Mouse (Mus musculus): ENCODE data around the gene Gm11634. TPM values are rescaled to one million over a fixed set of nuclear protein-coding genes. Genes with fewer than 3 reads are reported as not detected.
"Not testable (repeated sequence)": the region's sequence is repeated elsewhere in the genome, so short reads cannot be mapped to it uniquely, and the experiment has no call there.

Gene Gm11634
- total and polyA plus RNA-seq, 3 experiments: not detected

DNA sequence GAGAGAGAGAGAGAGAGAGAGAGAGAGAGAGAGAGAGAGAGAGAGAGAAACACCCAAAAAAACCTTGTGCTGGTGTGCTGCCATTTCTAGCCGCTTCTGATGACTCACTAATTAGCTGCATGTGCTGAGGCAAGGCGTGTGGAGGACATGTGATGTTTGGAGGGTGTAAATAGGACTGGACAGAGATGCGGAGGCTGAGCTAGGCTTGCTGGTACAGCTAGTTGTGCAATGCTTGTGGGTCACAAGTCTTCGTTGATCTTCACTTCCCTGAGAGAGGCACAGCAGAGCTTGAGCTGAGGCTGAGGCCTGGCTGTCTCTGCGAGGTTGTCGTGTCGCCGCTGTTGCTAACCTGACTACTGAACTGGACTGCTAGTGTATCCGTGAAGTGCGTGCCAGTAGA lies 11.4 kb downstream of the Gm11634 start:
- ATAC-seq (ENCODE audit: extremely low read depth, insufficient number of reproducible peaks, low FRiP score, poor library complexity, severe bottlenecking) (no peak), DNase-seq (ENCODE audit: low spot score) (no peak)
- no peaks in the 10 kb centered on the region for H3K9me3 ChIP-seq (replicated peaks)
- H3K4me1 ChIP-seq (ENCODE audit: insufficient read depth, low read depth, low read length): peaks cover 9% of the 10 kb centered on the region
- no peak overlapping the region for H3K4me3 ChIP-seq (ENCODE audit: low read depth, low read length)
- peaks cover 29% of the 10 kb centered on the region for H3K36me3 ChIP-seq (replicated peaks)
- no peak for TF ChIP-seq GATA2 (IDR thresholded peaks at IDR 0.05; ENCODE audit: borderline replicate concordance, low read depth, low read length)
- TF ChIP-seq GATA1 (IDR thresholded peaks at IDR 0.05; ENCODE audit: borderline replicate concordance, low read length): no peak
- TF ChIP-seq POLR2AphosphoS5 (IDR thresholded peaks at IDR 0.05; ENCODE audit: insufficient replicate concordance, low read depth, low read length): no peak
- no peak for TF ChIP-seq TAL1 (conservative IDR thresholded peaks at IDR 0.05; ENCODE audit: low read depth, low read length)
- no peak for TF ChIP-seq CTCF (IDR thresholded peaks at IDR 0.05; ENCODE audit: low read depth, low read length)
- no peaks in the 10 kb centered on the region for H3K27me3 ChIP-seq (ENCODE audit: insufficient read depth, low read length)

DNA sequence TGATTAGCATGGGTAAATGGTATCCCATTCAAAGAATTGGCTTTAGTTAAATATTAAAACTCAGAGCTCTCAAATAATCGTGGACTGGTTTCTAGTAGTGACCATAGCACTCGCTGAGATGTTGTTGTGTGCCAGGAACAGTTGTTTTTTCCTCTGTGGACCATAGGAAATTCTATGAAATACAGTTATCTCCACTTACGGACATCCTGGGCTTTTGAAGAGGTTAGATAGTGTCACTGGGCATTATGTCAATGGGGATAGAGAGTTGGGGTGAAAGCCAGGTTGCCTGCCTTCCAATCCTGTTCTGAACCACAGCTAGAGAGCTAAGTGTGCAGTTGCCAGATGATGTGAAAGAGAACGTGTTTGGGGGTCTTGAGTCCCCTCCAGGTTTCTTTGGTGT lies 13.3 kb downstream of the Gm11634 start:
- H3K36me3 ChIP-seq (replicated peaks): peaks cover 35% of the 10 kb centered on the region
- peaks cover 23% of the 10 kb centered on the region for H3K4me1 ChIP-seq (ENCODE audit: insufficient read depth, low read depth, low read length)
- no peak overlapping the region for H3K4me3 ChIP-seq (ENCODE audit: low read depth, low read length)
- no peak for ATAC-seq (ENCODE audit: extremely low read depth, insufficient number of reproducible peaks, low FRiP score, poor library complexity, severe bottlenecking)
- no peak for DNase-seq (ENCODE audit: low spot score)
- no peaks in the 10 kb centered on the region for H3K27me3 ChIP-seq (ENCODE audit: insufficient read depth, low read length)
- no peaks in the 10 kb centered on the region for H3K9me3 ChIP-seq (replicated peaks)
- TF ChIP-seq POLR2AphosphoS5 (IDR thresholded peaks at IDR 0.05; ENCODE audit: insufficient replicate concordance, low read depth, low read length) (no peak), GATA2 (IDR thresholded peaks at IDR 0.05; ENCODE audit: borderline replicate concordance, low read depth, low read length) (no peak), GATA1 (IDR thresholded peaks at IDR 0.05; ENCODE audit: borderline replicate concordance, low read length) (no peak), TAL1 (conservative IDR thresholded peaks at IDR 0.05; ENCODE audit: low read depth, low read length) (no peak)

DNA sequence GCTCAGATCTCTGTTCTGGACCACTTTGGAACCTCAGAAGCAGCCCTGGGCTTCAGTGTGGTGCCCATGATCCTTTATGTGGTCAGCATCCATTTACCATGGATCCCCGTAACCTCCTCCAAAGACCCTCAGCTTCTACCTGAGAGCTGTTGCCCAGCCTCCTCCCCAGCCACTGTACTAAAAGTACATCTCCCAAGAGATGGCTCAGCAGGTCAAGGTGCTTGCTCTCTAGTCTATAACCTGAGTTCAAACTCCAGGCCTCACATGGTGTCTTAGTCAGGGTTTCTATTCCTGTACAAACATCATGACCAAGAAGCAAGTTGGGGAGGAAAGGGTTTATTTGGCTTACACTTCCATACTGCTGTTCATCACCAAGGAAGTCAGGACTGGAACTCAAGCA lies 14.0 kb downstream of the Gm11634 start:
- not testable (repeated sequence) for ATAC-seq (ENCODE audit: extremely low read depth, insufficient number of reproducible peaks, low FRiP score, poor library complexity, severe bottlenecking); H3K9me3 ChIP-seq (replicated peaks); H3K27me3 ChIP-seq (ENCODE audit: insufficient read depth, low read length); H3K4me3 ChIP-seq (ENCODE audit: low read depth, low read length); DNase-seq (ENCODE audit: low spot score)
- peaks cover 24% of the 10 kb centered on the region for H3K4me1 ChIP-seq (ENCODE audit: insufficient read depth, low read depth, low read length)
- H3K36me3 ChIP-seq (replicated peaks): peaks cover 41% of the 10 kb centered on the region

DNA sequence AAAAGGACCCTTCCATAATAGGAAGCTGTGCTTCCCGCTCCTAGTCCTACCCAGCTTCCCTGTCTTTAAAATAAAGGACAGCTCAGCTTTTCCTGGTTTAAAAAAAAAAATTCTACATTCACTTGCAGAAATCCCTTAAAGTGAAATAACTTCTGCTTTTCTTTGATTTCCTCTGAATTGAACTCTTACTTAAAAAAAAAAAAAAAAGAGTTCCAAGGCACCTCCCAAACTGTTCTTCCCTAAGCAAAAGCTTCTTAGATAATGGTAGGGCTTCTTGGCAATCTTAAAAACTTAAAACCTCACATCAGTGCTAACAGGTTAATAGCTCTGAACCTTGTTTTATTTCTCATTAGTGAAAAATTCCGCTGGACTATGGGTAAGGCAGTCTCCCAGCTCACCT lies 15.9 kb downstream of the Gm11634 start:
- TF ChIP-seq POLR2AphosphoS5 (IDR thresholded peaks at IDR 0.05; ENCODE audit: insufficient replicate concordance, low read depth, low read length) (no peak), GATA2 (IDR thresholded peaks at IDR 0.05; ENCODE audit: borderline replicate concordance, low read depth, low read length) (no peak), TAL1 (conservative IDR thresholded peaks at IDR 0.05; ENCODE audit: low read depth, low read length) (no peak), CTCF (IDR thresholded peaks at IDR 0.05; ENCODE audit: low read depth, low read length) (no peak), GATA1 (IDR thresholded peaks at IDR 0.05; ENCODE audit: borderline replicate concordance, low read length) (no peak)
- Histone ChIP-seq H3K36me3 (replicated peaks) (peaks cover 53% of the 10 kb centered on the region), H3K4me3 (ENCODE audit: low read depth, low read length) (no peak overlapping the region), H3K27me3 (ENCODE audit: insufficient read depth, low read length) (no peaks in the 10 kb centered on the region), H3K9me3 (replicated peaks) (no peaks in the 10 kb centered on the region), H3K4me1 (ENCODE audit: insufficient read depth, low read depth, low read length) (peaks cover 19% of the 10 kb centered on the region)
- DNase-seq (ENCODE audit: low spot score) (no peak), ATAC-seq (ENCODE audit: extremely low read depth, insufficient number of reproducible peaks, low FRiP score, poor library complexity, severe bottlenecking) (no peak)

DNA sequence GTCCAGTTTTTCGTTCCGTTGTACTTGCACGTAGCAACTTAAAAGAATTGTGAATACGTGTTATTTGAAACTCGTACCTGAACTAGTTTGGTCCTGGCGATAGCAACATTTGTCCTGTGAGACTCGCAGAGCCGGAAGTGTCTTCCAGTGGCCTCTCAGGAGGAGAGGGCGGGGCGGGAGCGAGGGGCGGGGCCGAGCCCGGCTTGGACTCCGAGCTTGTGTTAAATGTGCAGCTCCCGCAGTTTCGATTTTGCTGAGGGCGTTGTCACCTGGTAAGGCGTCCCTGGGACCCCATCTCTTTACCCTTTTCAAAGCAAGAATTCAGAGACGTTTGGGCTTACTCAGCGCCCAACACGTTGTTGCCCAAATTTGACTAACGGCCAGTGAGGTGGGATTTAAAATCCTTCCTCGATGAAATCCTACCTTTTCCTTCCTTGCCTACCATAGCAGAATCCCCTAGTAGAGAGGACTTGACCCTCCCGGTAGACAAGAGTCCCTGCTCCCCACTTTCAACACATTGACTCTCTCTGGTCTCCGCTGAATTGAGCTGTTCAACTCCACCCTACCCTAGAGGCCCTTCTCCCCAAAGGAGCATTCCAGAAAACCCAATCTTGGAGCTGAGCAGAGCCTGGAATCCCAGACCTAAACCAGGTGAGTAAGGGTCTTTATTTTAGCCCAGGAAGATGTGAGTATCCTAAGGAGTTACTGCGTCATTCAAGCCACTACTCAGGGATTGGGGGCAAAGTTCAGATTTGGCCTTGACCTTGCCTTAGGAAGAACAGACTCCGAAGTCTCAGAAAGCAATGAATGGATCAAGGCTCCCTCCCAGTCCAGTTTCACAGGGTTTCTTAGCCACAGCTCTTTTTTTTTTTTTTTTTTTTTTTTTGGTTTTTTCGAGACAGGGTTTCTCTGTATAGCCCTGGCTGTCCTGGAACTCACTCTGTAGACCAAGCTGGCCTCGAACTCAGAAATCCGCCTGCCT lies 16.7 kb downstream of the Gm11634 start, which contains the start of gene Tmem106a:
Gene Tmem106a (plus strand): TSS at position 189 of the 982 bp plus-strand sequence.
- ATAC-seq (ENCODE audit: extremely low read depth, insufficient number of reproducible peaks, low FRiP score, poor library complexity, severe bottlenecking) (peak; percentile 57; the same call in 1 of the 2 replicates), DNase-seq (ENCODE audit: low spot score) (peak; percentile 70)
- TF ChIP-seq GATA2 (IDR thresholded peaks at IDR 0.05; ENCODE audit: borderline replicate concordance, low read depth, low read length): no peak
- TF ChIP-seq TAL1 (conservative IDR thresholded peaks at IDR 0.05; ENCODE audit: low read depth, low read length): no peak
- TF ChIP-seq GATA1 (IDR thresholded peaks at IDR 0.05; ENCODE audit: borderline replicate concordance, low read length): no peak
- TF ChIP-seq POLR2AphosphoS5 (IDR thresholded peaks at IDR 0.05; ENCODE audit: insufficient replicate concordance, low read depth, low read length): no peak
- TF ChIP-seq CTCF (IDR thresholded peaks at IDR 0.05; ENCODE audit: low read depth, low read length): no peak
- Histone ChIP-seq H3K9me3 (replicated peaks) (no peaks in the 10 kb centered on the region), H3K4me1 (ENCODE audit: insufficient read depth, low read depth, low read length) (peaks cover 19% of the 10 kb centered on the region), H3K27me3 (ENCODE audit: insufficient read depth, low read length) (no peaks in the 10 kb centered on the region), H3K36me3 (replicated peaks) (peaks cover 57% of the 10 kb centered on the region), H3K4me3 (ENCODE audit: low read depth, low read length) (peak within 1 kb of the TSS; percentile 68)

DNA sequence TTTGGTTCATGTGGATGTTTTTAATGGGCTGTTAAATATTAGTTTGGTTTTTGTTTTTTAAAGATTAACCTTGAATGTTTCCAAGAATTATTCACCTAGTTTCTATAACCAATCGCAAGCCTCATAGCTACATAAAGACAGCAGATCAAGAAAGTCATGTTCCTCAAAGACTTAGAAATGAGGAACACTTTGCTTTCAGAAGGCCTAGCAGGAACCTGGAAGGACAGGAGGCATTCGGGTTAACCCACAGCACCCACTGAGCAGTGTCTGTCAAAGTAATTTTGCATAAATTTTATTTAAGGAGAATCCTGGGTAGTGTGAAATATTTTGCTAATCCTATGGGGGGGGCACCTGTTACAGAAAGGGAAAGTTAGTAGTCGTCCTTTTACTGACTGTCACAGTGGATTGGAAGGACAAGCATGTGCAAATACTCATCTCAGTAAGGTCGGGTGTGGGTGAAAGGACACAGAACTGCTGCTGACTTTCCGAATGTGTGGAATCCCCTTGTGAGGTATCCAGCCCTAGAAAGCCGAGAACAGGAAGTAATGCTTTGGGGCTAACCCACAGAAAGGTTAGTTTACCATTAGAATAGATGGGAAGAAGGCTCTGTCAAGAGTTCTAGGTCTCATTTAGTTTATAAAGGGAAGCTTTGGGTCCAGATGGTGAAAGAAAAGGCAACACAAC lies 17.8 kb downstream of the Gm11634 start:
- DNase-seq (ENCODE audit: low spot score): no peak
- Histone ChIP-seq H3K4me1 (ENCODE audit: insufficient read depth, low read depth, low read length) (peaks cover 19% of the 10 kb centered on the region), H3K27me3 (ENCODE audit: insufficient read depth, low read length) (no peaks in the 10 kb centered on the region), H3K4me3 (ENCODE audit: low read depth, low read length) (no peak overlapping the region), H3K9me3 (replicated peaks) (no peaks in the 10 kb centered on the region), H3K36me3 (replicated peaks) (peaks cover 61% of the 10 kb centered on the region)
- ATAC-seq (ENCODE audit: extremely low read depth, insufficient number of reproducible peaks, low FRiP score, poor library complexity, severe bottlenecking): no peak
- TF ChIP-seq TAL1 (conservative IDR thresholded peaks at IDR 0.05; ENCODE audit: low read depth, low read length) (no peak), CTCF (IDR thresholded peaks at IDR 0.05; ENCODE audit: low read depth, low read length) (no peak), GATA1 (IDR thresholded peaks at IDR 0.05; ENCODE audit: borderline replicate concordance, low read length) (no peak), POLR2AphosphoS5 (IDR thresholded peaks at IDR 0.05; ENCODE audit: insufficient replicate concordance, low read depth, low read length) (no peak), GATA2 (IDR thresholded peaks at IDR 0.05; ENCODE audit: borderline replicate concordance, low read depth, low read length) (no peak)

Measured in G1E (cell line).